Mouse (Mus musculus) heart, embryonic 10.5 days (tissue): ENCODE data around the gene Fbxl16. TPM values are rescaled to one million over a fixed set of nuclear protein-coding genes. Genes with fewer than 3 reads are reported as not detected.
A peak's percentile ranks its signal among the peaks of the same experiment; 100 is the strongest.

ENCODE experiments used
- DNase-seq: peaks from one replicate; pipeline ENCODE4 v3.0.0-alpha.2; 2017; ENCODE audit warnings: low spot score
- H3K27ac ChIP-seq: fragments of 300-500 bp; sonication (generic); 2 replicates; pipeline ENCODE4 v1.5.1; 2016; ENCODE audit warnings: mild to moderate bottlenecking
- H3K27me3 ChIP-seq: fragments of 300-500 bp; sonication (generic); 2 replicates; pipeline ENCODE4 v1.6.1; 2016; ENCODE audit warnings: mild to moderate bottlenecking; ENCODE audit not compliant: poor library complexity, insufficient read depth, severe bottlenecking
- H3K36me3 ChIP-seq: fragments of 300-500 bp; sonication (generic); 2 replicates; pipeline ENCODE4 v1.6.1; 2016; ENCODE audit warnings: mild to moderate bottlenecking, moderate library complexity
- H3K4me1 ChIP-seq: fragments of 300-500 bp; sonication (generic); 2 replicates; pipeline ENCODE4 v1.6.1; 2016; ENCODE audit warnings: mild to moderate bottlenecking
- H3K4me3 ChIP-seq: fragments of 300-500 bp; sonication (generic); 2 replicates; pipeline ENCODE4 v1.5.1; 2016; ENCODE audit warnings: mild to moderate bottlenecking, moderate library complexity
- H3K9me3 ChIP-seq: fragments of 300-500 bp; sonication (generic); 2 replicates; pipeline ENCODE4 v1.6.1; 2016; ENCODE audit warnings: mild to moderate bottlenecking, moderate library complexity
- WGBS: fragments of 180-500 bp; shearing (Covaris S2); methylation state at CpG from one replicate; pipeline ENCODE4 v1.1.7; 2016; 5-methylcytosine and 5-hydroxymethylcytosine counted together
- polyA plus RNA-seq: library from polyadenylated mRNA; unstranded; fragments of >200 nt; fragmentation: Nextera tagmentation; extraction: Ambion mirVana; gene quantifications from 2 replicates; pipeline ENCODE4 v1.2.1, GENCODE M21; 2016

The Fbxl16 gene
- polyA plus RNA-seq, 1 experiment from 2014 or later: 1.2 TPM

GRCm38 (mm10) chr17:25785281-25785745 lies 23.6 kb upstream of the Fbxl16 start, which contains the start of gene Haghl:
Haghl (minus strand) TSS chr17:25785673.
- H3K4me1 ChIP-seq: peaks cover 26% of the 10 kb centered on the region
- peak; percentile 98 for DNase-seq
- peak within 1 kb of the TSS; percentile 91 for H3K27ac ChIP-seq
- H3K4me3 ChIP-seq: peak within 1 kb of the TSS; percentile 70
- H3K9me3 ChIP-seq: no peaks in the 10 kb centered on the region
- H3K27me3 ChIP-seq: no peaks in the 10 kb centered on the region
- under 1% methylated on average over 23 of the region's 23 CpGs for whole genome bisulfite sequencing
- peaks cover 69% of the 10 kb centered on the region for H3K36me3 ChIP-seq

DNA sequence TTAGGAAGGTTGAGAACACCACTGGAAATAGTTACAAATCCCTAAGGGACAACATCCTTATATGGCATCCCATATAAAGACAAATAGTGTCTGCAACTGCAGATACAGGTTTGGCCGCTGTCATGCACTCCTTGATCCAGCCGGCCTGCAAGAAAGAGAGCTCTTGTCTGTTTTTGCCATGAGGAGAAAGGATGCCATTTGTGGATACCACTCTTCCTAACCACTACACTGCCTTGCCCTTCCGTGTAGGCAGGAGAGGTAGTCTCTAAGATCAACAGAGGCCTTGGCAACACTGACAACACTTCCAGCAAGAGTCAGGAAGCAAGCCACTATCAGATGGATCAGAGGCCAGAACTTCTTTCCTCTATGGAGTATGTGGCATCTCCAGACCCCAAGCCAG lies 22.6 kb upstream of the Fbxl16 start, which contains the start of gene Ccdc78:
Gene Ccdc78 (plus strand): TSS at position 301 of the 400 bp plus-strand sequence.
- H3K4me1 ChIP-seq: peaks cover 33% of the 10 kb centered on the region
- DNase-seq: no peak
- H3K4me3 ChIP-seq: peak within 1 kb of the TSS; percentile 70
- peak within 1 kb of the TSS; percentile 91 for H3K27ac ChIP-seq
- H3K9me3 ChIP-seq: no peaks in the 10 kb centered on the region
- no peaks in the 10 kb centered on the region for H3K27me3 ChIP-seq
- WGBS: 76% methylated on average over 3 of the region's 3 CpGs
- H3K36me3 ChIP-seq: peaks cover 64% of the 10 kb centered on the region

- Histone ChIP-seq H3K27me3 (no peaks in the 10 kb centered on the region), H3K4me3 (no peak overlapping the region), H3K36me3 (peaks cover 57% of the 10 kb centered on the region), H3K27ac (no peak overlapping the region), H3K9me3 (no peaks in the 10 kb centered on the region), H3K4me1 (peaks cover 40% of the 10 kb centered on the region)
- WGBS: 90% methylated on average over 9 of the region's 9 CpGs
- no peak for DNase-seq
Observed at GRCm38 (mm10) chr17:25786781-25787504, 21.9 kb upstream of the Fbxl16 start.

DNA sequence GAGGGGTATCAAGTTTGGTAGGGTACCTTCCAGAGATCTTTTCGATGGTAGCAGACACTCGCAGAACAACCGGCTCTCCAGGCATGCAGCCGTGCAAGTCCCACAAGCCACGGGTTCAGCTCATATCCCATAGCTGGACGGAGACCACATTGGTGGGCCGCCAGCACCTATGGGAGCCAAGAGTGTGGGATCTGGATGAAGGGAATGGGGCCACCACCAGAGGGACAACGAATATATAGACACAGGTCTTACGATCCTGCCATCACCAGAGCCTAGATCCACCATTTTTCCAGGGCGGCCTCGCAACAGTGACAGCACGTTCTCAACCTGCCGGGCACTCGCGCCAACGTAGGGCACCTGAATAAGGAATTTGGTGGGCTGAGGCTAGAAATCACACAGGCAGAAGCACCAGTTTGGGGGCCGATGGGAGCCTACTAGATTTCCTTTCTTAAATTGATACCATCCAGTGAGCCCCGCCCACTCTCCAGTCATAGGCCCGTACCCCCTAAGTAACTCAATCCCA lies 17.5 kb upstream of the Fbxl16 start:
- WGBS: 32% methylated on average over 19 of the region's 19 CpGs
- Histone ChIP-seq H3K36me3 (peaks cover 49% of the 10 kb centered on the region), H3K4me3 (peak overlapping the region; percentile 79), H3K4me1 (peaks cover 57% of the 10 kb centered on the region), H3K9me3 (no peaks in the 10 kb centered on the region), H3K27ac (peak overlapping the region; percentile 94), H3K27me3 (no peaks in the 10 kb centered on the region)
- DNase-seq: no peak

DNA sequence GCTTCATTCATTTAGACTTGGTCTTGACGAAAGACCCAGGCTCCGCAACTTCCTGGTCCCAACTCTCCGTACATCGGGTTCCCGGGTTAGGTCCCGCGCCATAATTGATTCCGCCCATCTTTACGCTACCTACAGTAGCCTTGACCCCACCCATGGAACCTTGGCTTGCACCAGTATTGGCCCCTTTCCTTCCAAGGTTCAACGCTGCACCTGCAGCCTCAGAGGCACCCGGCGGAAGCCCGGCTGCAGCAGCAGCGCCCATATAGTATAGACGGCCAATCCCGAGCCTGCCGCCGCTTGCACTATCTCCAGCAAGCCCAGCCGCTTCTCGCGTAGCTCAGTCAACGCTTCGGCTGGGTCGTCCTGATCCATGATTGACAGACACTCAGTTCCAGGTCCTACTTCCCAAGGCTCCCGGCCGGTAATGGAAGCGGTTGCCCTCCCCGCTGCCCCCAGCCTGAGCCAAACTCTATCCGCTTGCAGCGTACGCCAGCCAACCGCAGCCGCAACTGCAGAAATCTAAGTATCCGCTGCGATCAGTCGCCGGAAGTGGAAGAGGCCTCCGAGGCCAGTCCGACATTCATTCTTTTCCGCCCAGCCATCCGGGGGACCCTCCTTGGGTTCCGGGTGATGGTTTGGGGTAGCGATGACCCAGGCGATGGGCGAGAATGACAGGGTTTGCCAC lies 16.9 kb upstream of the Fbxl16 start:
- H3K9me3 ChIP-seq: no peaks in the 10 kb centered on the region
- under 1% methylated on average over 45 of the region's 45 CpGs for WGBS
- peak overlapping the region; percentile 94 for H3K27ac ChIP-seq
- peaks cover 47% of the 10 kb centered on the region for H3K36me3 ChIP-seq
- peak; percentile 92 for DNase-seq
- H3K4me1 ChIP-seq: peaks cover 58% of the 10 kb centered on the region
- peak overlapping the region; percentile 79 for H3K4me3 ChIP-seq
- H3K27me3 ChIP-seq: no peaks in the 10 kb centered on the region

DNA sequence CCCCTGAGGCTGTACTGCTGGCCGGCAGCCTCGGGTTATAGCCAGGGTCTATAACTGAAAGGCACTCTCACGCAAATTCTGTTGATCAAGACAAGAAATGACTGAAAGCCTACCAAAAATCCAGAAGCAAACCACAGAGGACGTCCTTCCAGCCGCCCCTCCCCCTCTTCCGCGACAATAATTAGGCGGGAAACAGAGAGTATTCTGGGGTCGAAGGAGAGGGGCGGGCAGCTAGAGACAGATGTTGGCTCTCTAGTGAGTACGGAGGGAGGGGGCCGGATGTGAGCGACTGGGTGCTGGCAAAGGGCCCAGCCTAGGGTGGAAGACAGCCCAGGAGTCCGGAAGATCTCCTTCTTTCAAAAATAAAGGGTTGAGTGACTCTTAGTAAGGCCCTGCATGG lies 16.3 kb upstream of the Fbxl16 start, which contains the start of gene Fam173a:
Gene Fam173a (minus strand): TSS at position 287 of the 400 bp plus-strand sequence.
- Histone ChIP-seq H3K4me3 (peak within 1 kb of the TSS; percentile 79), H3K27ac (peak within 1 kb of the TSS; percentile 94), H3K4me1 (peaks cover 61% of the 10 kb centered on the region), H3K9me3 (no peaks in the 10 kb centered on the region), H3K36me3 (peaks cover 41% of the 10 kb centered on the region), H3K27me3 (no peaks in the 10 kb centered on the region)
- 4% methylated on average over 14 of the region's 14 CpGs for WGBS
- peak; percentile 88 for DNase-seq

DNA sequence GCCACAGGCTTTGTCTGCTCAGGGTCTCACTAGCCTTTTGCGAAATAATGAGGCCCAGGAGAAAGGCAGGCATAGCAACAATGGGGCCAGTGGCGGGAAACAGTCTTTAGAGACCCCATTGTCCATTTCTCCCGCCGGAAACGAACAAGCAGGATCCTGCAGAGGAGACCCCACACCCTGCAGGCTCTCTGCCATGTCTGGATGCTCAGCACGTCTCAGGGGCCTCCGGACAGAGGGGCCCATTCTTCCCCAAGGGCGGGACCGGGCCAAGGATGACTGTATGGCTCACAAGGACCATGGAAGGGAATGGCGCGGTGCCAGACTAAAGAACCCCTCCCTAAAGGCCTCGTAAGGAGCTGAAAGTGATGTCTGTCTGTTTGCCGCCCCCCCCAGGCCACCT lies 14.7 kb upstream of the Fbxl16 start:
- Histone ChIP-seq H3K4me1 (peaks cover 60% of the 10 kb centered on the region), H3K9me3 (no peaks in the 10 kb centered on the region)
- no peak for DNase-seq

GRCm38 (mm10) chr17:25794998-25795397 lies 13.9 kb upstream of the Fbxl16 start:
- H3K36me3 ChIP-seq: peaks cover 19% of the 10 kb centered on the region
- H3K4me1 ChIP-seq: peaks cover 60% of the 10 kb centered on the region
- peak overlapping the region; percentile 87 for H3K27ac ChIP-seq
- DNase-seq: no peak
- H3K4me3 ChIP-seq: peak overlapping the region; percentile 80
- H3K9me3 ChIP-seq: no peaks in the 10 kb centered on the region
- H3K27me3 ChIP-seq: no peaks in the 10 kb centered on the region
- WGBS: 87% methylated on average over 17 of the region's 17 CpGs

More for the DNA sequence above, 14.7 kb upstream of the Fbxl16 start:
- Histone ChIP-seq H3K27me3 (no peaks in the 10 kb centered on the region), H3K27ac (0 out of 2 replicates have a peak overlapping the region, but pooled peaks have one; percentile 22), H3K36me3 (peaks cover 27% of the 10 kb centered on the region), H3K4me3 (no peak overlapping the region)
- 82% methylated on average over 13 of the region's 13 CpGs for WGBS

DNA sequence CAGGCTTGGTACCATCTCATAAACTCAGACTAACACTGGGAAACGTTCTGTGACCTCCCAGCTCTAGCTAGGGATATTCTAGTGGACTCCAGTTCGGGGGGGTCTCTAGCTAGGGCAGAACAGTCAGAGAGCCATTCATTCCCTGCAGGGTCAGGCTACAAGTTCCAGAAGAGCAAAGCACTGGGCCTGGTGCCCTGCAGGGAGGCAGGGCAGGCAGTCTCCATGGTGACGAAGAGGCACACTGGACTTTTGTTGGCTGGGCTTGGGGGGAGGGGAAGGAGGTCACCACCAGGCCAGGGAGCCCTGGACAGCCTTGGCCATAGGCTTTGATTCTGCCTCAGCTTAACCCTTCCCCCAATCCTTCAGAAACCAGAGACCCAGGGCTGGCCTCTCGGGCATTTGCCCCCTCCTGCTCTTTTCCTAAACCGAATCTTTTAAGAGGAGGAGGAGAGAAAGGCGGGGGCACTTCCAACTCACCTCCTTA lies 13.2 kb upstream of the Fbxl16 start, which contains the start of gene AC134908.4:
Gene AC134908.4 (minus strand): TSS at position 51 of the 484 bp plus-strand sequence.
- H3K9me3 ChIP-seq: no peaks in the 10 kb centered on the region
- 10% methylated on average over 6 of the region's 6 CpGs for WGBS
- H3K27me3 ChIP-seq: no peaks in the 10 kb centered on the region
- no peak for DNase-seq
- H3K27ac ChIP-seq: peak within 1 kb of the TSS; percentile 87
- peak within 1 kb of the TSS; percentile 80 for H3K4me3 ChIP-seq
- H3K4me1 ChIP-seq: peaks cover 58% of the 10 kb centered on the region
- H3K36me3 ChIP-seq: peaks cover 15% of the 10 kb centered on the region

DNA sequence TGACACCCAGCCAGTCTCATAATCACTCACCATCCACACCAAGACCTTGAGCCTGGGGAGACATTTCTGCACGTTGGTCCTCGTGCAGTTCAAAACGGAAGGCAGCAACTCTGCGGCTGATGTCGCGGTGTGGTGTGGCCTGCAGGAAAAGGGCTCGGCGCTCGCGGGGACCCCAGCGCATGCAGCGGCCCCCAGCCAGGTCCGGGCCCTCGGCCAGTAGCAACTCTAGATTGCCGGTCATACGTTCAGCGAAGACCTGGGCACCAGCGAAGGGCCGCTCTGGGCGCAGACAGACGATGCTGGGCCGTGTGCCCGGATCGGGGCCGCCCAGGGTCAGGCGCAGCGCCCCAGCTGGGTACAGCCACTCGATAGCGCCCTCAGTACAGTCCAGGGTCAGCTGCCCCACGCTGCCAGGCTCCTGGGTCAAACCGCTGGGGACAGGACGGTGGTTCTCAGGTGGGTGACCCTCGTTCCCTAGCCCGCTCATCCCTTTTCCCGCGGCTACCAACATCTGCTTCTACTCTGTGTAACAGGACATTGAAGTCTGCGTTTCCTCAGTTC lies 12.6 kb upstream of the Fbxl16 start:
- Histone ChIP-seq H3K4me1 (peaks cover 53% of the 10 kb centered on the region), H3K27me3 (no peaks in the 10 kb centered on the region), H3K4me3 (peak overlapping the region; percentile 80), H3K36me3 (peaks cover 14% of the 10 kb centered on the region), H3K27ac (peak overlapping the region; percentile 87), H3K9me3 (no peaks in the 10 kb centered on the region)
- no peak for DNase-seq
- under 1% methylated on average over 37 of the region's 37 CpGs for WGBS

- peak within 1 kb of the TSS; percentile 87 for H3K27ac ChIP-seq
- H3K36me3 ChIP-seq: peaks cover 14% of the 10 kb centered on the region
- peak; percentile 95 for DNase-seq
- under 1% methylated on average over 35 of the region's 35 CpGs for WGBS
- no peaks in the 10 kb centered on the region for H3K27me3 ChIP-seq
- H3K9me3 ChIP-seq: no peaks in the 10 kb centered on the region
- H3K4me3 ChIP-seq: peak within 1 kb of the TSS; percentile 80
- peaks cover 46% of the 10 kb centered on the region for H3K4me1 ChIP-seq
Observed at GRCm38 (mm10) chr17:25796951-25797369, 11.9 kb upstream of the Fbxl16 start, which contains the start of gene Metrn. Metrn (minus strand) TSS chr17:25797136.

- Histone ChIP-seq H3K4me1 (peaks cover 29% of the 10 kb centered on the region), H3K4me3 (no peak overlapping the region), H3K27ac (no peak overlapping the region), H3K36me3 (no peaks in the 10 kb centered on the region), H3K27me3 (peaks cover 13% of the 10 kb centered on the region), H3K9me3 (no peaks in the 10 kb centered on the region)
- 4% methylated on average over 6 of the region's 6 CpGs for WGBS
- no peak for DNase-seq
Observed at GRCm38 (mm10) chr17:25801029-25801428, 7.9 kb upstream of the Fbxl16 start.
